Mouse (Mus musculus) kidney, embryonic 14.5 days (tissue): Measurements from ENCODE around the gene Zfp850. TPM values are rescaled to one million over a fixed set of nuclear protein-coding genes. Genes with fewer than 3 reads are reported as not detected.
A peak's percentile ranks its signal among the peaks of the same experiment; 100 is the strongest.

Source experiments
- ATAC-seq: fragments of 200-750 bp; cut with Nextera tagmentation; 2 replicates; pipeline ENCODE4 v1.8.0; 2017; ENCODE audit warnings: moderate number of reproducible peaks, mild to moderate bottlenecking, moderate TSS enrichment, moderate library complexity; ENCODE audit not compliant: low FRiP score, low TSS enrichment
- H3K27ac ChIP-seq: fragments of 300-500 bp; sonication (generic); 2 replicates; pipeline ENCODE4 v1.5.1; 2014; ENCODE audit warnings: low read depth, mild to moderate bottlenecking, low read length, moderate library complexity, mixed read lengths
- H3K27me3 ChIP-seq: fragments of 300-500 bp; sonication (generic); 2 replicates; pipeline ENCODE4 v1.6.1; 2014; ENCODE audit warnings: mild to moderate bottlenecking, low read length; ENCODE audit not compliant: control insufficient read depth, insufficient read depth
- H3K36me3 ChIP-seq: fragments of 300-500 bp; sonication (generic); 2 replicates; pipeline ENCODE4 v1.6.1; 2014; ENCODE audit warnings: low read length, mixed read lengths; ENCODE audit not compliant: control insufficient read depth, insufficient read depth
- H3K4me1 ChIP-seq: fragments of 300-500 bp; sonication (generic); 2 replicates; pipeline ENCODE4 v1.6.1; 2014; ENCODE audit warnings: low read length, mixed read lengths; ENCODE audit not compliant: control insufficient read depth, insufficient read depth
- H3K4me2 ChIP-seq: fragments of 300-500 bp; sonication (generic); replicated peaks from 2 replicates; pipeline ENCODE4 v1.6.1; 2014; ENCODE audit warnings: low read depth, mild to moderate bottlenecking, low read length
- H3K4me3 ChIP-seq: fragments of 300-500 bp; sonication (generic); 2 replicates; pipeline ENCODE4 v1.5.1; 2014; ENCODE audit warnings: mild to moderate bottlenecking, low read length
- H3K9ac ChIP-seq: fragments of 300-500 bp; sonication (generic); 2 replicates; pipeline ENCODE4 v1.6.1; 2014; ENCODE audit warnings: low read depth, mild to moderate bottlenecking, low read length, moderate library complexity
- H3K9me3 ChIP-seq: fragments of 300-500 bp; sonication (generic); 2 replicates; pipeline ENCODE4 v1.6.1; 2016; ENCODE audit warnings: low read length; ENCODE audit not compliant: control insufficient read depth
- WGBS: fragments of 180-500 bp; shearing (Covaris S2); extraction: QIAGEN DNeasy Blood & Tissue Kit; methylation state at CpG from one replicate; pipeline ENCODE4 v1.1.7; 2014; 5-methylcytosine and 5-hydroxymethylcytosine counted together
- polyA plus RNA-seq: library from polyadenylated mRNA; unstranded; fragments of >200 nt; fragmentation: Nextera tagmentation; extraction: Ambion mirVana; gene quantifications from 2 replicates; pipeline ENCODE4 v1.2.1, GENCODE M21; 2014

The Zfp850 gene
- 3.6 and 6.5 TPM in 2 replicates for polyA plus RNA-seq

- Histone ChIP-seq H3K4me1 (peaks cover 5% of the 10 kb centered on the region; the same call in 1 of the 2 replicates), H3K27ac (no peak within 1 kb of the TSS; the same call in 1 of the 2 replicates), H3K9me3 (no peaks in the 10 kb centered on the region), H3K9ac (peak within 1 kb of the TSS; percentile 67), H3K36me3 (no peaks in the 10 kb centered on the region; the same call in 1 of the 2 replicates), H3K27me3 (no peaks in the 10 kb centered on the region), H3K4me2 (peak within 1 kb of the TSS; percentile 72), H3K4me3 (peak within 1 kb of the TSS; percentile 69)
- WGBS, result under 1% methylated on average over 47 of the region's 47 CpGs
- ATAC-seq, result peak; percentile 96
These were observed at the start of gene Zfp850 for GRCm38 (mm10) chr7:28013549-28014444. Gene Zfp850 (minus strand): TSS chr7:28014115.

GRCm38 (mm10) chr7:28059972-28060371, 46.1 kb upstream of the Zfp850 start:
- H3K9ac ChIP-seq, result no peak overlapping the region
- no peak overlapping the region for H3K4me3 ChIP-seq
- H3K4me1 ChIP-seq, result no peaks in the 10 kb centered on the region
- no peaks in the 10 kb centered on the region; the same call in 1 of the 2 replicates for H3K27me3 ChIP-seq
- H3K27ac ChIP-seq, result no peak overlapping the region
- ATAC-seq, result no peak
- H3K36me3 ChIP-seq, result no peaks in the 10 kb centered on the region
- no peaks in the 10 kb centered on the region for H3K9me3 ChIP-seq
- H3K4me2 ChIP-seq, result no peak overlapping the region
- WGBS, result 97% methylated on average over 1 of the region's 1 CpGs

- Histone ChIP-seq H3K36me3 (peaks cover 6% of the 10 kb centered on the region), H3K4me3 (no peak overlapping the region), H3K9me3 (no peaks in the 10 kb centered on the region), H3K27me3 (no peaks in the 10 kb centered on the region), H3K9ac (no peak overlapping the region; the same call in 1 of the 2 replicates), H3K27ac (no peak overlapping the region), H3K4me2 (no peak overlapping the region), H3K4me1 (0 out of 2 replicates have a peak, but pooled peaks cover 4% of the 10 kb centered on the region)
- ATAC-seq, result no peak
- 78% methylated on average over 6 of the region's 6 CpGs for WGBS
These were observed 39.4 kb upstream of the Zfp850 start for GRCm38 (mm10) chr7:28053046-28053930.

GRCm38 (mm10) chr7:28050584-28050983, 36.7 kb upstream of the Zfp850 start:
- no peak for ATAC-seq
- H3K4me2 ChIP-seq, result peak overlapping the region; percentile 39; the same call in 1 of the 2 replicates

GRCm38 (mm10) chr7:28049476-28050409, 35.8 kb upstream of the Zfp850 start, which contains the start of gene Psmc4:
Gene Psmc4 (minus strand): TSS chr7:28050101.
- Histone ChIP-seq H3K27me3 (no peaks in the 10 kb centered on the region), H3K4me3 (peak within 1 kb of the TSS; percentile 93), H3K36me3 (peaks cover 40% of the 10 kb centered on the region), H3K4me2 (peak within 1 kb of the TSS; percentile 67), H3K9ac (peak within 1 kb of the TSS; percentile 88), H3K9me3 (no peaks in the 10 kb centered on the region), H3K27ac (no peak within 1 kb of the TSS), H3K4me1 (0 out of 2 replicates have a peak, but pooled peaks cover 4% of the 10 kb centered on the region)
- WGBS, result under 1% methylated on average over 52 of the region's 52 CpGs
- ATAC-seq, result peak; percentile 97

More at GRCm38 (mm10) chr7:28050584-28050983, 36.7 kb upstream of the Zfp850 start:
- Histone ChIP-seq H3K4me3 (peak overlapping the region; percentile 93; the same call in 1 of the 2 replicates), H3K27ac (no peak overlapping the region), H3K27me3 (no peaks in the 10 kb centered on the region), H3K9me3 (no peaks in the 10 kb centered on the region), H3K9ac (peak overlapping the region; percentile 38; the same call in 1 of the 2 replicates), H3K36me3 (peaks cover 32% of the 10 kb centered on the region), H3K4me1 (0 out of 2 replicates have a peak, but pooled peaks cover 4% of the 10 kb centered on the region)
- 61% methylated on average over 17 of the region's 17 CpGs for WGBS

- H3K4me3 ChIP-seq, result no peak overlapping the region
- ATAC-seq, result no peak
- no peak overlapping the region for H3K9ac ChIP-seq
- H3K4me2 ChIP-seq, result no peak overlapping the region
- WGBS, result 82% methylated on average over 4 of the region's 4 CpGs
- no peaks in the 10 kb centered on the region for H3K9me3 ChIP-seq
- no peaks in the 10 kb centered on the region for H3K27me3 ChIP-seq
- H3K27ac ChIP-seq, result no peak overlapping the region
- H3K4me1 ChIP-seq, result 0 out of 2 replicates have a peak, but pooled peaks cover 4% of the 10 kb centered on the region
- H3K36me3 ChIP-seq, result peaks cover 86% of the 10 kb centered on the region
These were observed 30.6 kb upstream of the Zfp850 start for GRCm38 (mm10) chr7:28044524-28044923.

- Histone ChIP-seq H3K27me3 (no peaks in the 10 kb centered on the region), H3K4me1 (peaks cover 5% of the 10 kb centered on the region; the same call in 1 of the 2 replicates), H3K4me2 (peak overlapping the region; percentile 72), H3K9me3 (no peaks in the 10 kb centered on the region), H3K36me3 (no peaks in the 10 kb centered on the region; the same call in 1 of the 2 replicates), H3K4me3 (peak overlapping the region; percentile 69), H3K27ac (no peak overlapping the region), H3K9ac (peak overlapping the region; percentile 67)
- ATAC-seq, result no peak; the same call in 1 of the 2 replicates
- 25% methylated on average over 7 of the region's 7 CpGs for WGBS
These were observed 513 bp upstream of the Zfp850 start for GRCm38 (mm10) chr7:28014445-28014810.

- 99% methylated on average over 3 of the region's 3 CpGs for WGBS
- peaks cover 5% of the 10 kb centered on the region; the same call in 1 of the 2 replicates for H3K4me1 ChIP-seq
- no peaks in the 10 kb centered on the region for H3K9me3 ChIP-seq
- H3K27me3 ChIP-seq, result no peaks in the 10 kb centered on the region
- no peak overlapping the region for H3K4me3 ChIP-seq
- ATAC-seq, result no peak
- H3K4me2 ChIP-seq, result no peak overlapping the region
- H3K27ac ChIP-seq, result no peak overlapping the region
- H3K36me3 ChIP-seq, result peaks cover 12% of the 10 kb centered on the region; the same call in 1 of the 2 replicates
- H3K9ac ChIP-seq, result no peak overlapping the region
These were observed 3.6 kb downstream of the Zfp850 start for GRCm38 (mm10) chr7:28010271-28010670.
